Mouse (Mus musculus): ENCODE data around the gene Msrb3. TPM values are rescaled to one million over a fixed set of nuclear protein-coding genes. Genes with fewer than 3 reads are reported as not detected.

Gene Msrb3
- total RNA-seq, 1 experiment from 2014 or later: not detected

- no peak for ATAC-seq (ENCODE audit: extremely low read depth, insufficient number of reproducible peaks, low FRiP score, poor library complexity, severe bottlenecking)
Observed at GRCm38 (mm10) chr10:120903843-120904468, 5.1 kb upstream of the Msrb3 start.

- no peak for ATAC-seq (ENCODE audit: extremely low read depth, insufficient number of reproducible peaks, low FRiP score, poor library complexity, severe bottlenecking)
Observed at GRCm38 (mm10) chr10:120901746-120902145, 2.8 kb upstream of the Msrb3 start.

- ATAC-seq (ENCODE audit: extremely low read depth, insufficient number of reproducible peaks, low FRiP score, poor library complexity, severe bottlenecking): no peak
Observed at GRCm38 (mm10) chr10:120900096-120900495, 1.2 kb upstream of the Msrb3 start.

GRCm38 (mm10) chr10:120898357-120898756, 544 bp downstream of the Msrb3 start:
- ATAC-seq (ENCODE audit: extremely low read depth, insufficient number of reproducible peaks, low FRiP score, poor library complexity, severe bottlenecking): no peak

- peak; percentile 62 for ATAC-seq (ENCODE audit: extremely low read depth, insufficient number of reproducible peaks, low FRiP score, poor library complexity, severe bottlenecking)
Observed at GRCm38 (mm10) chr10:120895899-120896289, 3.0 kb downstream of the Msrb3 start.

GRCm38 (mm10) chr10:120894978-120895898, 3.7 kb downstream of the Msrb3 start:
- no peak; the same call in 1 of the 2 replicates for ATAC-seq (ENCODE audit: extremely low read depth, insufficient number of reproducible peaks, low FRiP score, poor library complexity, severe bottlenecking)

GRCm38 (mm10) chr10:120893938-120894337, 5.0 kb downstream of the Msrb3 start:
- ATAC-seq (ENCODE audit: extremely low read depth, insufficient number of reproducible peaks, low FRiP score, poor library complexity, severe bottlenecking): no peak

GRCm38 (mm10) chr10:120891131-120891530, 7.8 kb downstream of the Msrb3 start:
- no peak for ATAC-seq (ENCODE audit: extremely low read depth, insufficient number of reproducible peaks, low FRiP score, poor library complexity, severe bottlenecking)

GRCm38 (mm10) chr10:120890592-120890991, 8.3 kb downstream of the Msrb3 start:
- no peak for ATAC-seq (ENCODE audit: extremely low read depth, insufficient number of reproducible peaks, low FRiP score, poor library complexity, severe bottlenecking)

- ATAC-seq (ENCODE audit: extremely low read depth, insufficient number of reproducible peaks, low FRiP score, poor library complexity, severe bottlenecking): no peak
Observed at GRCm38 (mm10) chr10:120888531-120888930, 10.4 kb downstream of the Msrb3 start.

- no peak for ATAC-seq (ENCODE audit: extremely low read depth, insufficient number of reproducible peaks, low FRiP score, poor library complexity, severe bottlenecking)
Observed at GRCm38 (mm10) chr10:120884220-120884619, 14.7 kb downstream of the Msrb3 start.

- no peak for ATAC-seq (ENCODE audit: extremely low read depth, insufficient number of reproducible peaks, low FRiP score, poor library complexity, severe bottlenecking)
Observed at GRCm38 (mm10) chr10:120883732-120884131, 15.2 kb downstream of the Msrb3 start.

- ATAC-seq (ENCODE audit: extremely low read depth, insufficient number of reproducible peaks, low FRiP score, poor library complexity, severe bottlenecking): 0 out of 2 replicates have a peak, but pooled peaks have one; percentile 18
Observed at GRCm38 (mm10) chr10:120883069-120883415, 15.9 kb downstream of the Msrb3 start.

- peak; percentile 89 for ATAC-seq (ENCODE audit: extremely low read depth, insufficient number of reproducible peaks, low FRiP score, poor library complexity, severe bottlenecking)
Observed at GRCm38 (mm10) chr10:120882347-120883068, 16.4 kb downstream of the Msrb3 start.

- ATAC-seq (ENCODE audit: extremely low read depth, insufficient number of reproducible peaks, low FRiP score, poor library complexity, severe bottlenecking): no peak
Observed at GRCm38 (mm10) chr10:120876549-120877270, 22.2 kb downstream of the Msrb3 start.

- ATAC-seq (ENCODE audit: extremely low read depth, insufficient number of reproducible peaks, low FRiP score, poor library complexity, severe bottlenecking): peak; percentile 78
Observed at GRCm38 (mm10) chr10:120875672-120876463, 23.0 kb downstream of the Msrb3 start.

- no peak for ATAC-seq (ENCODE audit: extremely low read depth, insufficient number of reproducible peaks, low FRiP score, poor library complexity, severe bottlenecking)
Observed at GRCm38 (mm10) chr10:120874261-120874660, 24.6 kb downstream of the Msrb3 start.

- ATAC-seq (ENCODE audit: extremely low read depth, insufficient number of reproducible peaks, low FRiP score, poor library complexity, severe bottlenecking): no peak
Observed at GRCm38 (mm10) chr10:120873646-120874201, 25.2 kb downstream of the Msrb3 start.
